In genomic region chr16:91595076-91595475, GRCm38 (mm10) we compare ENCODE assay signal across 11 mouse cellular contexts. TPM values are rescaled to one million over a fixed set of nuclear protein-coding genes. Genes with fewer than 3 reads are reported as not detected.
A peak's percentile ranks its signal among the peaks of the same experiment; 100 is the strongest.
DNase-seq lines count a peak whose midpoint lies in the region; ATAC-seq and TF ChIP-seq lines count a peak whose summit lies in the region.
"Had no signal": no experiment of that assay in that cellular context is flagged by ENCODE, and none has a peak within 500 bp of the region (broad histone marks: within the 10 kb centered on the region; RNA-seq: fewer than 3 reads in every experiment).

No protein-coding gene starts in this region.

- H3K9me3 ChIP-seq in hindbrain, embryonic 13.5 days = no peaks in the 10 kb centered on the region
- no peaks in the 10 kb centered on the region for H3K9me3 ChIP-seq in hindbrain, embryonic 12.5 days (replicated peaks)
- H3K9me3 ChIP-seq: stomach, embryonic 15.5 days had no signal

- no peak overlapping the region for H3K4me2 ChIP-seq in hindbrain, embryonic 13.5 days
- H3K4me2 ChIP-seq in hindbrain, embryonic 12.5 days (replicated peaks) = no peak overlapping the region
- H3K4me2 ChIP-seq: stomach, embryonic 15.5 days had no signal

- H3K4me1 ChIP-seq in hindbrain, embryonic 13.5 days (replicated peaks) = peaks cover 25% of the 10 kb centered on the region
- peaks cover 16% of the 10 kb centered on the region for H3K4me1 ChIP-seq in hindbrain, embryonic 12.5 days
- peaks cover 16% of the 10 kb centered on the region for H3K4me1 ChIP-seq in lung, adult 2 months (ENCODE audit: control insufficient read depth, insufficient read depth, low read length)
- H3K4me1 ChIP-seq: stomach, embryonic 15.5 days had no signal

- H3K27me3 ChIP-seq in hindbrain, embryonic 13.5 days = peaks cover 14% of the 10 kb centered on the region
- peaks cover 7% of the 10 kb centered on the region for H3K27me3 ChIP-seq in hindbrain, embryonic 12.5 days
- H3K27me3 ChIP-seq: stomach, embryonic 15.5 days had no signal

- ATAC-seq in hindbrain, embryonic 13.5 days (ENCODE audit: low FRiP score) = no peak
- ATAC-seq in hindbrain, embryonic 12.5 days (ENCODE audit: low FRiP score) = no peak
- no peak for ATAC-seq in inflammation-experienced regulatory T-cells, adult 6 months

- H3K4me3 ChIP-seq in hindbrain, embryonic 13.5 days = no peak overlapping the region
- H3K4me3 ChIP-seq in hindbrain, embryonic 12.5 days = no peak overlapping the region
- H3K4me3 ChIP-seq in lung, adult 2 months (replicated peaks; ENCODE audit: extremely low read depth, low read depth, low read length) = no peak overlapping the region
- H3K4me3 ChIP-seq: myocyte; stomach, embryonic 15.5 days had no signal

- H3K36me3 ChIP-seq in hindbrain, embryonic 13.5 days = peaks cover 5% of the 10 kb centered on the region; the same call in 1 of the 2 replicates
- H3K36me3 ChIP-seq in hindbrain, embryonic 12.5 days = no peaks in the 10 kb centered on the region
- H3K36me3 ChIP-seq: stomach, embryonic 15.5 days had no signal

- H3K27ac ChIP-seq in hindbrain, embryonic 13.5 days = peak overlapping the region; percentile 40; the same call in 1 of the 2 replicates
- H3K27ac ChIP-seq in hindbrain, embryonic 12.5 days = no peak overlapping the region
- H3K27ac ChIP-seq: liver, embryonic 14.5 days; stomach, embryonic 15.5 days had no signal

- no peak overlapping the region for H3K9ac ChIP-seq in hindbrain, embryonic 13.5 days
- no peak overlapping the region for H3K9ac ChIP-seq in hindbrain, embryonic 12.5 days
- H3K9ac ChIP-seq: liver, embryonic 14.5 days; stomach, embryonic 15.5 days had no signal

- DNase-seq in right cerebral cortex, postnatal 4 days = peak; percentile 26
- DNase-seq in right cerebral cortex, postnatal 25 days = no peak
- DNase-seq in gastrocnemius, postnatal 10 days = peak; percentile 58
- no peak for DNase-seq in ovary, adult 18-20 months (ENCODE audit: low spot score)
- no peak for DNase-seq in lung, adult 2 months

- TF ChIP-seq CTCF in lung, adult 2 months (IDR thresholded peaks at IDR 0.05; ENCODE audit: insufficient read depth, low read length) = no peak

- TF ChIP-seq POLR2A in lung, adult 2 months (IDR thresholded peaks at IDR 0.05; ENCODE audit: borderline replicate concordance, extremely low read depth, low read depth, low read length) = no peak

- 81% methylated on average over 6 of the region's 6 CpGs for WGBS in hindbrain, embryonic 13.5 days
- WGBS in hindbrain, embryonic 12.5 days = 87% methylated on average over 6 of the region's 6 CpGs
- WGBS in lung, adult 2 months = 77% methylated on average over 6 of the region's 6 CpGs

RNA-seq across cellular contexts. Expression of gene Tmem50b, which starts 2.5 kb away (rescaled TPM):
- polyA plus RNA-seq in hindbrain, embryonic 13.5 days (2015; fragmentation: Nextera tagmentation; extraction: Ambion mirVana) = 69.1 and 69.5 TPM in 2 replicates
- 46.6 and 48.7 TPM in 2 replicates for polyA plus RNA-seq in hindbrain, embryonic 12.5 days (2016; fragmentation: Nextera tagmentation; extraction: Ambion mirVana)
- total RNA-seq in gastrocnemius, postnatal 10 days (2021) = 10 to 100 TPM; 15.2 to 15.9 TPM
- polyA plus RNA-seq in lung, adult 2 months (2012; rRNA removed) = 87.2 and 111 TPM in 2 replicates
- 10 to 100 TPM; 28.2 to 36.1 (median 34.2) TPM for polyA plus RNA-seq in inflammation-experienced regulatory T-cells, adult 6 months (2017; shearing (Covaris generic))

RNA-seq across cellular contexts. Expression of gene Dnajc28, which starts 23.8 kb away (rescaled TPM):
- 5.2 and 7.0 TPM in 2 replicates for polyA plus RNA-seq in hindbrain, embryonic 13.5 days (2015; fragmentation: Nextera tagmentation; extraction: Ambion mirVana)
- polyA plus RNA-seq in hindbrain, embryonic 12.5 days (2016; fragmentation: Nextera tagmentation; extraction: Ambion mirVana) = 4.9 and 6.2 TPM in 2 replicates
- total RNA-seq in gastrocnemius, postnatal 10 days (2021) = 1 to 10 TPM; 4.8 to 5.3 TPM
- polyA plus RNA-seq in lung, adult 2 months (2012; rRNA removed) = 1.3 and 1.7 TPM in 2 replicates
- polyA plus RNA-seq in inflammation-experienced regulatory T-cells, adult 6 months (2017; shearing (Covaris generic)) = under 1 TPM; 0.56 to 0.62 (median 0.62) TPM

RNA-seq across cellular contexts. Expression of gene Ifngr2, which starts 48.2 kb away (rescaled TPM):
- polyA plus RNA-seq in hindbrain, embryonic 13.5 days (2015; fragmentation: Nextera tagmentation; extraction: Ambion mirVana) = 72.1 and 73.0 TPM in 2 replicates
- 47.1 and 48.6 TPM in 2 replicates for polyA plus RNA-seq in hindbrain, embryonic 12.5 days (2016; fragmentation: Nextera tagmentation; extraction: Ambion mirVana)
- 10 to 100 TPM; 59.8 to 60.8 TPM for total RNA-seq in gastrocnemius, postnatal 10 days (2021)
- 32.4 and 37.9 TPM in 2 replicates for polyA plus RNA-seq in lung, adult 2 months (2012; rRNA removed)
- polyA plus RNA-seq in inflammation-experienced regulatory T-cells, adult 6 months (2017; shearing (Covaris generic)) = 10 to 100 TPM in 2 of 3 experiments, 1 to 10 TPM in 1; 3.4 to 30.9 (median 14.7) TPM

RNA-seq across cellular contexts. Expression of gene Gart, which starts 51.7 kb away (rescaled TPM):
- polyA plus RNA-seq in hindbrain, embryonic 13.5 days (2015; fragmentation: Nextera tagmentation; extraction: Ambion mirVana) = 62.9 and 67.3 TPM in 2 replicates
- polyA plus RNA-seq in hindbrain, embryonic 12.5 days (2016; fragmentation: Nextera tagmentation; extraction: Ambion mirVana) = 85.2 and 88.1 TPM in 2 replicates
- total RNA-seq in gastrocnemius, postnatal 10 days (2021) = 10 to 100 TPM; 54.5 to 58.5 TPM
- polyA plus RNA-seq in lung, adult 2 months (2012; rRNA removed) = 19.1 and 29.5 TPM in 2 replicates
- polyA plus RNA-seq in inflammation-experienced regulatory T-cells, adult 6 months (2017; shearing (Covaris generic)) = 10 to 100 TPM; 49.5 to 76.2 (median 64.5) TPM

RNA-seq across cellular contexts. Expression of gene Son, which starts 52.2 kb away (rescaled TPM):
- polyA plus RNA-seq in hindbrain, embryonic 13.5 days (2015; fragmentation: Nextera tagmentation; extraction: Ambion mirVana) = 138 and 140 TPM in 2 replicates
- 159 and 162 TPM in 2 replicates for polyA plus RNA-seq in hindbrain, embryonic 12.5 days (2016; fragmentation: Nextera tagmentation; extraction: Ambion mirVana)
- total RNA-seq in gastrocnemius, postnatal 10 days (2021) = 100 to 1,000 TPM; 113 to 153 TPM
- 144 and 200 TPM in 2 replicates for polyA plus RNA-seq in lung, adult 2 months (2012; rRNA removed)
- 100 to 1,000 TPM; 128 to 236 (median 180) TPM for polyA plus RNA-seq in inflammation-experienced regulatory T-cells, adult 6 months (2017; shearing (Covaris generic))

Comparison
In these comparisons a context has a peak if more than half of its experiments do, and no peak if none do; other contexts are left out.
1. DNase-seq: peak in right cerebral cortex, postnatal 4 days (single experiment) and gastrocnemius, postnatal 10 days (single experiment); none in right cerebral cortex, postnatal 25 days (single experiment), ovary, adult 18-20 months (single experiment) and lung, adult 2 months (single experiment).